Mouse (Mus musculus) spleen, adult 18-20 months (tissue): ENCODE results near the gene E030025P04Rik.

ENCODE experiments used
- DNase-seq, 2 experiments: peaks; one replicate each; pipeline ENCODE4 v3.0.0; 2022; ENCODE audit warnings: mixed read lengths in 2 of 2

The E030025P04Rik gene

GRCm38 (mm10) chr11:109100266-109100665 lies 43.9 kb downstream of the E030025P04Rik start:
- no peak for DNase-seq

- DNase-seq, result no peak
Observed at GRCm38 (mm10) chr11:109091821-109092220, 52.3 kb downstream of the E030025P04Rik start.
